Mouse (Mus musculus): ENCODE data around the gene Erc2. TPM values are rescaled to one million over a fixed set of nuclear protein-coding genes. Genes with fewer than 3 reads are reported as not detected.

Gene Erc2
- total RNA-seq, 2 experiments from 2014 or later, result 0.52 to 0.66 TPM

DNA sequence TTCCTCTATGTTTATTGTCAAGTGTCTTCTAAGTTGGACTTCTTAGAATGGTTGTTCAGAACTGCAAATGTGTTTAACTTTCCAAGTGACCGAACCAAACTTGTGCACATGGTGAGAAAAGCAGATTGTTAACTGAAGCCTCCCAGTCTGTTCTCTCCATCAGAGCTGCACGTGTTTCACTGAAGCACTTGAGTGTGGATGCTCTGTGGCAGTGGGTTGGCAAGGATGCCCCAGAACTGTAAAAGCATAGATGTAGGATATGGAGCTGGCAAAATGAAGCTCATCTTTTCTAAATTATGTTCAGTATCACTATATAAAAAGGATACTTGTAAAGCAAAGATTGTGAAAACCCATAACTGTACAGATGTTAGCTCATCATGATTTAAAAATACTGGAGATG, 645.1 kb downstream of the Erc2 start:
- no peak for DNase-seq
- intact Hi-C loops (cut with DNase I), result no loop called here

DNA sequence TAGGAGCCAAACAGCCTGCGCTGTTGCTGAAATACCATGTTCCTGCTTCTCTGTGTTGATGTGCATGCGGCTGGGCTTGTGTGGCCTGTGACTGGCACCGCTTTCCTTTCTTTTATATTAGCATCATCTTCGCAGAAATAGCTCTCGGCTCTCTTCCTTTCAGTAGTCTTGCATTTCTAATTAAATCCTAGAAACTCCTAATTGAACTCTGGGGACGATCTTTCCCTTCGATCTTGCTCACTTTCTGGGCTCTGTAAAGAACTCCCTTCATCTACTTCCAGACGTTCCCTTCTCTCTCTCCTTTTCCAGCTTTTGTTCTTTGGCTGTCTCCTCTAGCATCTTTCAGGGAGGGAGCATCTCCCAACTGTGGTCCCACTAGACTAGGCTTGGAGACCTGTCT, 649.6 kb downstream of the Erc2 start:
- intact Hi-C loops (cut with DNase I), result no loop called here
- no peak for DNase-seq

DNA sequence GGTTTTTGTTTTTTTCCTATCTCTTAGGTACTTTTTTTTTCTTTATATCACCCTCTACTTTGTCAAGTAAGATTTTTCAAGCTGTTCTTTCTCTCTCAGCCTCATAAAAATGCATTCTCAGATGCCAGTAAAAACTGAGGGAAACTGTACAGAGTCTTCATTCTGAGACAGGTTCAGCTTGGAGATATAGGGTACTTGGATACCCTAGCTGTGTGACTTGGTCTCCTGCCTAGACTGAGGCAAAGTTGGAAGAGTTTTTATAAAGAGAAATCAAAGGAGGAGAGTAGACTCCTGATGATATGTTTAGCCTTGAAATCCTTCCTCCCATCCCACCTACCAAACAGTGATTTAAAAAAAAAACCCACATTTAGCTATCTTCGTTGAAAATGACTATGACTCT, 651.4 kb downstream of the Erc2 start:
- intact Hi-C loops (cut with DNase I), result no loop called here
- no peak for DNase-seq

DNA sequence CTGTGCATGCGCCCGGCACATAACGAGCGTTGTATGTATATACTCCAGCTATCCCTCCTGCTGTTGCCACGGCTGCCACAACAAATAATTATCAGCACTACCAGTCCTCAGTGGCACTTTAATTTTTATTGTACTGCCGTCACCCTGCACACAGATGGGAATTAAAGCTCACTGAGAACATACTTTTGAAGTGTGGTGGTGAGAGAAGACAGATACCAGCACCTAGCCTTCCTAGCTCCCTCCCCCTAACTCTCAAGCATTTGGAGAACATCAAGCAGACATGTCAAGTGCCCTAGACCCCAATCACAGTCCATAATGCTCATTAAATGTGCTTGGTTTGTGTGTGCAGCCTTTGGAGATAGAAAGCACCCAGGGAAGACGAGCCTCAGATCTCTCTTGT, 652.6 kb downstream of the Erc2 start:
- DNase-seq, result no peak
- intact Hi-C loops (cut with DNase I), result no loop called here

DNA sequence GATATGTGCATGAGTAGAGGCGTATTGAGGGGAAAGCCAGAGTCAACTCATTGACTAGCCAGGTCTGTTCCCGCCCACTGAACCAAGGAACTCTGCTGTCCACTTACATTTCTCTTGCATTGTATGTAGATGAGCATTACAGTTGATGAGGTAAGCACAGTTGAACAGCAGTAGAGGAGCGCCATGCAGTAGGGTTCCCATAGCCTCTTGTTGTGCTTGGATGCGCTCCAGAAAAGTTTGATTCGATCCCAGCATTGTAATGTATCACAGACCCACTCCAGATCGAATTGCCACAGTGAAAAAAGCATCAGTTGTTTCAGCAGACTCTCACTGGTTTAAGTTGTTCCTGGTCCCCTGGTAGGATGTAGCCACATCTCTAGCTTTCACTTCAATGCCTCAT, 656.7 kb downstream of the Erc2 start:
- no peak for DNase-seq
- intact Hi-C loops (cut with DNase I), result no loop called here

DNA sequence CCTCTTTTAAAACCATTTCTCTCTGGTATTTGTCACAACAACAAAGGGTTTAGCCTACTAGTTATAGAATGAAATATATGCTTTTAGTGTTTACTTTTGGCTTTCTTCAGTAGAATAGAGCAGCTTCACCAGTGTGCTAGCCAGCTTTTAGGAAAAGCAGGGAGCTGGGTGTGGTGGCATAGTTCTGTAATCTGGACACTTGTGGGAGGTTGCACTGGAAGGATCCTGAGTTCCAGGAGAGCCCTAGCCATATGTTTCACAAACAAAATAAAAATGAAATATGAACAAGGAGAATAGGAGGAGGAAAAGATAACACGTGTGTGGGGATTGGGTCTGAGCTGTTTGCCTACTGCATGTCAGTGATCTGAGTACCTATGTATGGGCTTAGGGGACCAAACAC, 658.1 kb downstream of the Erc2 start:
- no peak for DNase-seq
- intact Hi-C loops (cut with DNase I), result no loop called here

DNA sequence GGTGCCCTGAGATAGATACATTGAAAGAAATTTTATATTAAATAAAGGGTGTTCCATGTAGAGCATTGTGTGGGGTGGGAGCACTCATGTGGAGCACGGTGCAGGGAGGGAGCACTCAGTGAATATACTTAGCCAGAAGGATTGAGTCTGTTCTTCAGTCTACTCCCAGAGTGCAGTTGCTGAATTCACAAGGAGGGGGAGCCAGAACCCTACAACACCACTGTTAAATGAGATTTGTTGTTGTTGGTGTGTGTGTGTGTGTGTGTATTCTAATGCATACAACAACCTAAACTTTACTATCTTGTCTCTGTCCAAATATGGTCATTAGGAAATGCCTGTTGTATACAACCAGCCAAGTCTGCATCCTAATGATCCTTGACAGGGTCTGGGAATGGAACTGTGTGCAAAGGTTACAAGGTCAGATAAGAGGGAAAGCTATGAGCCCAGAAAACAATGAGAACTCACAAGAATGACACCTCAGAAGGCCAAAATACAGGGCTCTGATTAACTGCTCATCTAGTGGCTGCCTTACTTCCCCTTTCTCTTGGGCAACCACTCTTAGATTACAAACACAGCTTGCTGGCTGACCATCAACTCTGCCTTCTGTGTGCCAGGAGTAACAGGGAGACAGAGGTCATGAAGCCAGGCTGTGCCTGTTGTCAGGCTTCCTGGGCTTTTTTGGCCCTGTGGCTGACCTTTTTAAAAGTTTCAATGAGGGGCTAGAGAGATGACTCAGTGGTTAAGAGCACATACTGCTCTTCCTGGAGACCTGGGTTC, 661.3 kb downstream of the Erc2 start:
- intact Hi-C loops (cut with DNase I), result no loop called here
- DNase-seq, result no peak

DNA sequence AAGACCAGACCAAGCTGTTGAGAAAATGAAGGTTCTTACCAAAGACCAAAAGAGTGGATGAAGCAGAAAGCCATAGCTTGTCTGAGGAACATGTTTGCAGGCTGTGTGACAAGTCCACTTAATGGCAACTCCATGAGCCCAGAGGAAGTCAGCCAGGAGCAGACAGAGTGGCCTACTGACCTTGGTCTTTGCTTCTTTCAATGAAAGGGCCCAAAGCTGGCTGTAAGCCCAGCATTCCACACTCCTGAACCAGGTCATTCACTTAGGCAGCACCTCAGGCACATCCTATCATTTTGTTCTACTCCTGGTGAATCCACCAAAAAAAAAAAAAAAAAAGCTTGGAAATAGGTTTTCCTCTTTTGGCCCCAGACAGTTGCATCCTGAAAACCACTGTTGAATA, 664.3 kb downstream of the Erc2 start:
- DNase-seq, result no peak
- intact Hi-C loops (cut with DNase I), result no loop called here

DNA sequence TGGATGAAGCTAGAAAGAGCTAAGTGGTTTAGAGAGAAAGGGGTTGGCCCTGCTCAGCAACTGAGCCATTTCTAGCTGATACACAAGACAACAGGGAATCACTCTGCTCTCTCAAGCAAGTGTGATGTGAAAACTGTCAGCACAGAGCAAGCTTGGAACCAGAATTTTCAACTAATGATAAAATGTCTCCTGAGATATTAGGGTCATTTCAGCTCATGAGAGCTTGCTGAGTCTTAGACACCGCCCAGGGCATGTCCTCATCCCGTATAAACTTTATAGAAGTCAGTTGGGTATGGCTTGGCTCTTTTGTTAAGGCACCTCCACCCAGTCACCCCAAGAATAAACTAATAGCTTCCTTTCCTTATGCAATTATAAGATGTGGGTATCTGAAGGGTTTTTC, 666.0 kb downstream of the Erc2 start:
- intact Hi-C loops (cut with DNase I), result no loop called here
- DNase-seq, result no peak

DNA sequence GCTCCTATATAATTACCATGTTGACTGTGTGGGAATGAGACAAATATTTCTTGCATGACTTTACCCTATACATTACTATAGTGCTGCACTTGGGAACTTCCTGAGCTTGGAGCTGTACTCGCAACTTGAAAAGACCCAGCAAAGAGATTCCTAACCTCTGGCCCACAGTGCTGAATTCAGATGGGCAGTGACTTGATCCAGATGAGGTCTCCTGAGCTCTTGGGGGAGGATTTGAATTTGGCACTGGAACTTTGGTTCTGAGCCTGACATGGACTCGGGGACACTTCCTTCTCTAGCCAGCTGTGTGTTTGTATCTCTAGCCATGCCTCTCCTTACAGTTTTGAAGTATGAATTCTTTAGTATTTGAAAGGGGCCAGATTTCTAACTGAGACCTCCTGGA, 666.7 kb downstream of the Erc2 start:
- intact Hi-C loops (cut with DNase I), result no loop called here
- no peak for DNase-seq

DNA sequence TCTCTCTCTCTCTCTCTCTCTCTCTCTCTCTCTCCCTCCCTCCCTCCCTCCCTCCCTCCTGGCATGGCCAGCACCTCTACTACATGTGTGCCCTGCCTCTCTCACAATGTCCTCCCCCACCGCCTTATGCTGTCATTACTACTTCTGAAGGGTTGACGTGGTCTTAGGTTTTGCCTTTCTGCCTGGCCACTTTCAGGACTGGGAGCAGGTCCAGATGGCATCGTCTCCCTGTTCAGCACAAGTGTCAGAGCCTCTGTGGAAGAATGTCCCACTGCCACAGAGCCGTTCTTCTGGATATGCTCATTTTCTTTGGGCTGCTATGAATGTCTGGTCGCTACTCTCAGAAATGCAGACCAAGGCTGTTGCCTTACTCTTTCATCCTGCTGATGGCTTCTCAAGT, 671.7 kb downstream of the Erc2 start:
- intact Hi-C loops (cut with DNase I), result no loop called here
- no peak for DNase-seq

DNA sequence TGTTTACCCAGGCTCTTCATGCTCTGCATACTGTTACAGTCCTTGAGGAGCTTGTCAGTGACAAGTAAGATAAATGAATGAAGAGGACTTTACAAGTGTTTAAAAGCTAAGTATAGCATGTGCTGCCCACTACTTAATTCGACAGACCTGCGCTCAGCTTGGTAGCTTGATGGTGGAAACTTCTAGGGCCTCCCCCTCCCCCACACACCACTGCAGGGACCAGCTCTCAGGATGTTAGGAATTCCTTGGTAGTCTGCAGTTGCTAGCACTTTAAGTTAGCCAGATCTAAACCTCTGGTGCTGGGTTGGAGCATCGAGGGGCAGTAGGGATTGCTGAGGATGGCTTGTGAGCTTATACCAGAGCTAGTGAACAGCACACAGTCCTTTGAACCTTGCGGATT, 672.9 kb downstream of the Erc2 start:
- no peak for DNase-seq
- intact Hi-C loops (cut with DNase I), result no loop called here

DNA sequence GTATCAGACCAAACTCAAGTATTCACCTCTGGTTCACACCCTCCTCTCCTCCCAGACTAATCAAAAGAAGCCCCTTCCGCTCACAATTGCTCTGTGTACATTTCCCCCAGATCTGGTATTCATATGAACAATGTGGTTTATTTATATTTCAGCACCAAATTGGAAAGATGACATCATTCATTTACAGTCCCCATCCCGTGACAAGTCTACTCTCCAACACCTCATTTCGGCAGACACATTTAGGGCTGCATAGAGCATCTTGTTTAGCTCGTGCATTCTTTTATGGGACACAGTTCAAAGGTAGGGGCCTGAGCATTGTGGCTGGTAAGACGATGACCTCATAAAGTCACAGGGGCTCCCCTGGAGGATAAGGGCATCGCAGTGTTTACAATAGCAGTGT, 677.9 kb downstream of the Erc2 start:
- DNase-seq, result no peak
- intact Hi-C loops (cut with DNase I), result no loop called here

DNA sequence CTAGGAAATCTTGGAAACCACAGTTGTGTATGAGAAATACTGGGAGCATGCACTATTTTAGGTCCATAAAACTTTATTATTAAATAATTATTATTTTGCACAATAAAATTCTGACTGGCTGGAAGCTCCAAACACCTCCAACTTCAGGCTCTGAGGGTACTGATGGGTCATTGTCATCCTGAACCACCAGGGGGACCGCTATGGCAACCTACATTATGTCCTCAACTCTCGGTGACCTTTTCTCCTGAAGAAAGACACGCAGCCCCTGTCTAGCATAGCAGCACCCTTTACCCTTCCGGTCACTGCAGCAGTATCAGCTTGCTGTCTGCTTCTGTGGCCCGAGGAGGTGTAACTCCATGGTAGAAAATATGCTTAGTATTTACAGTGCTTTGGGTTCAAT, 679.0 kb downstream of the Erc2 start:
- intact Hi-C loops (cut with DNase I), result no loop called here
- DNase-seq, result no peak

DNA sequence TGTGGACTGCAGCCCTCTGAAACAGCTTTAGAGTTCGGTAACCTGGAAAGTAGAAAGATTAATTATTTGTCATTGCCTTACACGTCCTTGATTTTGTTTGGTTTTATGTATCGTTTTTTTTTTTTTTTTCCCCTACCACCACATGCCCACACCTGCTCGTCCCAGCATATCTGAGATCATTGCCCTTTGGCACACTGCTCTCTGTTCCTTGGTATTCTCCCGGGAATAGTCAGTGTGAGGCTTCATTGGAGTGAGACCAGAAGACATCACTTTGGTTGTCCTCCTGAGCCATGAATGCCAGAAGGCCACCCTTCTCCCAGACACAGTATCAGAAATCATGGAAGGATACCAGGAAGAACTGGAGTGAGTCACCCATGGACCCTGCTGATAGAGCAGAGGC, 681.9 kb downstream of the Erc2 start:
- DNase-seq, result no peak
- intact Hi-C loops (cut with DNase I), result no loop called here

DNA sequence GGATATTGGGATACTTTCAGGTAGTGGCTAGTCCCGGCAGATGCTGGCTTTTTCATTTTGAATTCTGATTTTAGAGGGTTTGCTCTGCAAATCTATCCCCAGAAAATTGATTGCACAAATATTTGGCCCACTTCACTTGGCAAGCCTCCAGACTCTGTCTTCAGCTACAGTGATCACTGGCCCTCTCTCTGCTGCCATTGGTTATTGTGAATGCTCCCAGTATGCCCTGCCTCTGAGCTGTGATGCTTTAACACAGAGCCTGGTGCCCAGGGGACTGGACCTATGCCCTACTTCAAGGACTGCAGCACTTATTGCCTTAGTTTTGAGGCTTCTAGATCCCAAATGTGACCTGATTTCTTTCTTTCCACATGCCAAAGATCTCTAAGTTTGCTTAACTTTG, 686.4 kb downstream of the Erc2 start:
- DNase-seq, result no peak
- intact Hi-C loops (cut with DNase I), result no loop called here

DNA sequence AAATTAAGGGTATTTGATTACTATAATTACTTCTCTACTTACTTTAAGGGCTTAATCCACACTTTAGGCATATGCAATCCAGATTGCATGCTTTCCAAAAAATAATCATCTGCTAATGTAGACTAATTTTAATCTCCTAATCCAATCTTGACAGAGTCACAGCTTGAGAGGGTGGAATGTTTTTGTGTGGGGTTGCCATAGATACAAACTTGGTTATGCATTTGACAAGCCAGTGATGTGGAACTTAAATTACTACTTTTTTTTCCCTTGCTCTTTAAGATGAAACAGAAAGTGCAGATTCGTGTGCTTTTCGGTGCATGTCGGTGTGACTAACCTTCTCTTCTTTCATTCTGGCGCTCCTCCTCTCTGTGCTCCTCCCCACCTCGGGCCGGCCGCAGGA, 694.6 kb downstream of the Erc2 start:
- no peak for DNase-seq
- intact Hi-C loops (cut with DNase I), result no loop called here

DNA sequence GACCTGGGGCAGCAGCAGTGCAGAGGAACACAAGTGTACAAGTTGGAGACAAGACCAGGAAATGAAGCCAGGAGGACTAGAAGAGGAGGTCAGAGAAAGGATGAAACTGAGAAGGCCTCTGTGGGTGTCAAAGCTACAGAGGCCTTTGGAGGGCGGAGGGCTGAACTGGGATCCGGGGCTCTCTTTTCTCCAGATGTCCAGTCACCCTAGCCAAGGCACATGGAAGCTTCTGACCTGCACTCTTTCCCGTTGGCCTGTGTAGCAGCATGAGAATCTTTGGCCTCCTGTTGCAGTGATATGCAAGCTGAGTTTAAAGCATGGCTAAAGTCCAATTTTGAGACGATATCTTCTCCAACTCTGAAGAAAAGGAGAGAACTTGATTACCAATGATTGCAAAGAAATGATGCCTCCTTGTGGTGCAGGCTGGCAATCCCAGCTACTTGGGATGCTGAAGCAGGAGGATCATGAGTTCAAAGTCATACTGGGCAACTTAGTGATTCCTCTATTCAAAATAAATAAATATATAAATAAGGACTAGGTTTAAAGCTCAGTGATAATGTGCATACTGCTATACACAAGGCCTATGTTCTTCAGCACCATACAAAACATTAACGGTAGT, 699.8 kb downstream of the Erc2 start:
- intact Hi-C loops (cut with DNase I), result no loop called here
- DNase-seq, result peak; percentile 21 to 47

DNA sequence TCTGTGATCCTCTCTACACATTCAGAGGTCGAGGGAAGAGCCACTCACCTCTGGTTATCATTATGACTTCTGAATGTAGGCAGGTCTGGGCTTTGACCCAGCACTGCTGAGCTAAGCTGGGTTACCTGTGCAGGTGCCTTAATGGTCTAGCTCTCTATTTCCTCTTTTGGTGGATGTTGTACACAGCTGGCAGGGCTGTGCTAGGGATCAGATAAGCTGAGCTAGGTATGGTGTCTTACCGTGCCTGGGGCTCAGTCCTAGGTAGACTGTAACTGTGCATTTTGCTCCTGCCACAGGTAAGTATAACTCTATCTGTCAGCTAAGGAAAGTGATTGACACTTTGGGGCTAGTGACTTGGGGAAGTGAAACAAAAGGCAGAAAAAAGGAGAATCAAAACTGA, 701.0 kb downstream of the Erc2 start:
- DNase-seq, result no peak
- intact Hi-C loops (cut with DNase I), result no loop called here

DNA sequence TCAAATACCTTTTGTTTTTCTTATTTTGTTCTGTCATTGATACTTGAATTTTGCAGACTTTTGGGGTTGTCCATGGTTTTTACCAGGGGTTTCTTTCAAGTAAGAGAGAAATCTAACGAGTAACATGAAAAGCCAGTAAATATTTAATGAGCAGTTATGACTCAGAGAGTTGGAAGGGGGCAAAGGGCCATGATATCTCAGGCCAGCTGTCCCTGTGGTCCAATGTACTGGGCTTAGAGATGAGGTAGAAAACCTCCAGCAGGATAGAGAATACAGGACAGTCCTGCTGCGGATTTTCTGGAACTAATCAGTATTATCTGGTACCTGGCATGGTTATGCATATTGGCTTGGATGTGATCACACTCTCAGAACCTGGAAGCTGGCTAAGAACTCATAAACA, 701.5 kb downstream of the Erc2 start:
- intact Hi-C loops (cut with DNase I), result no loop called here
- no peak for DNase-seq

DNA sequence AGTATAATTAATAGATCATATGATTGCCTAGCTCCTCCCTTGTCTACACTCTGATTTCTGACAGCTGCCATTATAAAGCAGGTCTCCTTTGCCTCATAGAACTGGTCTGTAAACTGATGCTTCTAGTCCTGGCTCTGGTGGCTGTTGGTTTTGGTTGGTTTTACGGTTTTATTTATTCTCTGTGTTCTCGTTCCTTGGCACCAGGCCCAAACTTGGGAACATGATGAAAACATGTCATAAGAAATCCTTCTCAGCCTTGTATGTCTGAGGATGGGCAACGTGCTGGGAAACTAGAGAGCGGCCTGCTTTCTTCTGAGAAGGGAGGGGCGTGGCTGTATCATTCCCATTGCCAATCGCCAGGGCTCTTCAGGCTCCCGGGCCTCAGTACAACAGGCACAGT, 704.2 kb downstream of the Erc2 start:
- no peak for DNase-seq
- intact Hi-C loops (cut with DNase I), result no loop called here

DNA sequence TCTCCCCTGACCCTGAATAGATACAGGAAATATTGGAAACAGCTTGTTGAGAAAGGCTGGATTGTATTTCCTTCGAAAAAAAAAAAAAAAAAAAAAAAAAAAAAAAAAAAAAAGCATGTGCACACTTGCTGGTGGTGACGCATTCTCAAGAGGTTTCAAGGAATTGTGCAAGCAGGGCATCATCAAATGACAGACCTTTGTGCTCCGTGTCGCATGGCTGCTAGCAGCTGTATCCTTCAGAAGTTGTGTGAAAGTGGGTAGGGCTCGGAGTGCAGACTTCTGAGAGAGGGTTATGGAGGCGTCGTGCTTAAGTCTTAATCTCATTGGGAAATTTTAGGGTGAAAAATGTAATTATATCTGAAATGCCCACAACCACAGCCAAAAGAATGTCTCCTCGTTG, 706.3 kb downstream of the Erc2 start:
- intact Hi-C loops (cut with DNase I), result no loop called here
- DNase-seq, result no peak

DNA sequence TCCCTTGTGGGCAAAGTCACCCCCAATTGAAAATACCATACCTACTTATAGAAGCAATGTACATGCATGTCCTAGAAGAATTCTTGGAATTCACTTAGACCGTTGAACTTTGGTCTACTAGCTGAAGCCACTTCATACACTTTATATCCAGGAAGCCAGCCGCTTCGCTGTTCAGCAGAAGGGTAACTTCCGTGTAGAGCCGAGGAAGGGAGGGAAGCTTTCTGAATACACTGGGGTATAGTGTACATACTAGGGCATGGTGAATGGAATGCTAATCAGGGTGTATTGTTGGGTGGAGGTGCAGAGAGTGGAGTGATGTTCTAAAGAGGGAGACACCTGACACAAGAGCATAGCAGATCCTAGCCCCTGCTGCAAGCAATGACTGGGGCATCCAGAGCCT, 708.9 kb downstream of the Erc2 start:
- no peak for DNase-seq
- intact Hi-C loops (cut with DNase I), result no loop called here

All from gastrocnemius, postnatal 36 days (tissue).